Mouse (Mus musculus): Measurements from ENCODE around the gene Plcb3. TPM values are rescaled to one million over a fixed set of nuclear protein-coding genes. Genes with fewer than 3 reads are reported as not detected.
A peak's percentile ranks its signal among the peaks of the same experiment; 100 is the strongest.

The Plcb3 gene
- polyA plus RNA-seq, 1 experiment from 2014 or later = 41.4 TPM

DNA sequence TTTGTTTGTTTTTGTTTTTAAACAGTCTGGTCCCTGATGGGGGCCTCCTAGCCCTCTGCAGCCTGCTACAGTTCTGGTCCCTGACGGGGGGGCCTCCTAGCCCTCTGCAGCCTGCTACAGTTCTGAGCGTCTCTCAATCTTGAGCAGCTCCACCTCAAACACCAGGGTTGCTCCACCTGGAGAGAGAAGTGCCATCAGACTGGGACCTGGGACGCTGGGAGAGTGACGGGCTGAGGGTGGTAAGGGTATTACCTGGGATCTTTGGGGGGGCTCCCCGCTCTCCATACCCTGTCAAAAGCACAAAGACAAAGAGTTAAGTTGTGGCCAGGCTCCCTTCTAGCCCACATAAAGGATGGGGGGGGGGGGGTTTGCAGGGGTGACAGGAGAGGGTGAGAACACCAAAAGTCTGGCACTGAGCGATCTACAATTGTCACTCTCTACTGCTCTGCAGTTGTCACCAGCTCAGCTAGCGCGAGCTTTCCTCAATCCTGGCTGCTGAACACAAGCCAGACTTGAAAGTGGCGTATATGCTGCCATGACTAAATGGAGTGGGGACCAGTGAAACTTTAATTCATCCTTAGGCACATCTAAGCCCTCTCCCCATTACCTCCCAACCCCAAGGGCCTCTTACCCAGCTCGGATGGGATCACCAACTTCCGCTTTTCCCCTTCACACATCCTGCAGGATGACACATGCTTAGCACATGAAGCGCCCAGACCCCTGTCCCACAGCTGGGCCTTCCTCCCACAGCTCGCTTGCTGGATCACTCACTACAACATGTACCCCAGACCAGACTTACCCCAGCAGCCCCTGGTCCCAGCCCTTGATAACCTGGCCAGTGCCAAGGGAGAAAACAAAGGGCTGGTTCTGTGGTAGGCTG, 1.7 kb upstream of the Plcb3 start:
- H3K4me3 ChIP-seq (replicated peaks) = 0 out of 2 replicates have a peak overlapping the region, but pooled peaks have one; percentile 67
- H3K9ac ChIP-seq (replicated peaks) = 0 out of 2 replicates have a peak overlapping the region, but pooled peaks have one; percentile 18
- peak overlapping the region; percentile 80; the same call in 1 of the 2 replicates for H3K4me2 ChIP-seq
- H3K27ac ChIP-seq = peak overlapping the region; percentile 41; the same call in 1 of the 2 replicates
- H3K36me3 ChIP-seq = peaks cover 35% of the 10 kb centered on the region
- no peaks in the 10 kb centered on the region; the same call in 1 of the 2 replicates for H3K27me3 ChIP-seq
- 81% methylated on average over 13 of the region's 13 CpGs for WGBS
- no peaks in the 10 kb centered on the region for H3K9me3 ChIP-seq
- ATAC-seq (ENCODE audit: insufficient number of reproducible peaks, insufficient read depth, low FRiP score, low TSS enrichment, low read depth) = no peak
- peaks cover 53% of the 10 kb centered on the region for H3K4me1 ChIP-seq (replicated peaks)

DNA sequence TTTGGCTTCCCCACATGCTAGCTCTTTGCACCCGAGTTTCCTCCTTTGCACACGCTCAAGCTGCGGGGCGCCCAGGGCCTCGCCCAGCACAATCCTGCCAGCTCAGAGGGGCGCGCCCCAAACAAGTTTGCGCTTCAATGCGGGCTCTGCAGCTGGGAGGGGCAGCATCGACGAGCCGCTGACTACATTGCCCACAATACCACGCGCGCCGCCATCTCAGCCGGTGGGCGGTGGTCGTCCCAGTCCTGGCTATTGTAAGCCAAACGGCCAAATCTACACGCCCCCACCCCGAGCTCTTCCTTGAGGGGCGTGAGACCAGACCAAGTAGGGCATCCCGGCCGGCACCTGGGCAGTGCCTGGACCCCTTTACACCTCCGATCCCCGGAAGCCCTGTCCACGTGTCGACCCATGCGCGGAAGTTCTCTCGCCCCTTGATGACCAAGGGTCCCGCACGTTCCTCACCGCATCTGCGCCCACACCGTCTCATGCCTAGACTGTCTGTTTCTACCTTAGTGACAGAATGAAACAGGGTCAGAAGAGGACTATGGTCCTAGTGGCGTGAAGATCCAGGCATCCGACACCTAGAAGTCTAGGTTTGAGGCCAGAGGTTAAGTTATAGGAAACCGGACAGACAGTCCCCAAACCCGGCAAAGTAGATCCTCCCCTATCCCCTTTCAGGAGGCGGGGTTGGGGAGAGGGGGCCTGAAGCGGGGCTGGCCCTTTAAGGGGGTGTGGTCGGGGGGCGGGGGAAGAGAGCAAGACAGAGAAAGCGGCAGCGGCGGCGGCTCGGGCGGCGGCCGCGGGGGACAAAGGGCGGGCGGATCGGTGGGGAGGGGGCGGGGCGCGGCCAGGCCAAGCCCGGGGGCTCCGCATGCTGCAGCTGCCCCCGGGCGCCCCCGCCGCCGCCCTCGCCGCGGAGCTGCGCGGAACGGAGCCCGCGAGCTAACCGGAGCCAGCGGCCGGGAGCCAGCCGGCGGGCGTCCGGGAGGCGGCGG, 1.8 kb downstream of the Plcb3 start, which contains the start of gene Ppp1r14b:
Gene Ppp1r14b, plus strand, starts transcription at position 758 of the 995 bp plus-strand sequence.
- under 1% methylated on average over 65 of the region's 84 CpGs for WGBS
- H3K27me3 ChIP-seq = peaks cover 10% of the 10 kb centered on the region
- peak within 1 kb of the TSS; percentile 85 for H3K9ac ChIP-seq (replicated peaks)
- peak within 1 kb of the TSS; percentile 86 for H3K27ac ChIP-seq
- H3K4me3 ChIP-seq (replicated peaks) = peak within 1 kb of the TSS; percentile 71
- peaks cover 23% of the 10 kb centered on the region for H3K36me3 ChIP-seq
- peaks cover 68% of the 10 kb centered on the region for H3K4me1 ChIP-seq (replicated peaks)
- H3K9me3 ChIP-seq = no peaks in the 10 kb centered on the region
- peak within 1 kb of the TSS; percentile 95 for H3K4me2 ChIP-seq
- ATAC-seq (ENCODE audit: insufficient number of reproducible peaks, insufficient read depth, low FRiP score, low TSS enrichment, low read depth) = peak; percentile 40

DNA sequence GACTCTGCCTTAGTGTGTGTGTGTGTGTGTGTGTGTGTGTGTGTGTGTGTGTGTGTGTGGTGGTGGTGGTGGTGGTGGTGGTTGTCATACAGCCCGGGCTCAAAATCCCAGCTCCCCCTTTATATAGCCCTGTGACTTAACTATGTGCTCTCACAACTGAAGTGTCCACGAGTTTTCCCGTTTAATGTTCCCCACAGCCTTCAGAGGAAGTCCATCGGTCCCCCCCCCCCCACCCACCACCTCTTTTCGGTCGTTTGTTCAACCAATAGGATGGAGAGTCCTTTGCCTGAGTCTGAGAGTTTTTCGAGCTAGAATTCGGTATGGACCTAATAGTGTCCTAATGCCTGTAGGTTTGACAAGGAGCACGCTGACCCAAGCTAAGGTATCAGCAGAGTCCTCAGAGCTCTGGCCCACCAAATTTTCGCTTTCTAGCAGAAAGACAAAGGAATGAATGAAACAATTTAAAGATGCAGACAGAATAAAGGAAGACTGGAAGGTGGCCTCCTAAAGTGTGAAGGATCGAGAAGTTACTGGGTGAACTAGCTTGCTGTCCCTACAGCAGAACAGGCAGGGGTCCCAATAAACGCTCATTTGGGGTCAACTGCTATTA, 2.6 kb downstream of the Plcb3 start:
- peaks cover 68% of the 10 kb centered on the region for H3K4me1 ChIP-seq (replicated peaks)

DNA sequence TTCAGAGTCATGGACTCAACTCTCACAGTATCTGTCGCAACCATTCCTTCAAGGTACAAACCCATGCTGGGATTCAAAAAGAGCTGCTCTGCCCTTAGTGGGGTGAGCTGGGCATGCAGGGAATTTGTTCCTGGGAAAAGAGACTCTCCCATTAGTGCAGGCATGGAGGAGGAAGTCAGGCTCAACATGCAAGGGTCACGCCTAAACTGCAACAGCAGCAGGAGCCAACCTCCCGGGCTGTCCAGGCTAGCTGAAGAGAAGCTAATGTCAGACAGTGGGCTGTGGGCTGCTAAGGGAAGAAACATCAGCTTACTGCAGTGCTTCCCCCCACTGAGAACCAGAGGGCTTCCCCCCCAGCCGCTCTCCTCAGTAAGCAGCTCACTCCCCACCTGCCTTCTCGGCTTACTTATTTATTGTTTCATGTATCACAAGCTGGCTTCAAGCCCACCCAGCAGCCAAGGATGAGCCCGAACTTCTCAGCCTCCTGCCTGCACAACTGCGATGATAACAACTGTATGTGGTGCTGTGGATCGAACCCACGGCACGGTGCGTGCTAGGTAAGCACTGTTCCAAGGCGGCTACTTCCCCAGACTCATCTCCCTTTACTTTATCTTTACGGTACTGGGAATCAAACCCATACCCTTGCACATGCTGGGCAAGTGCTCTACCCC, 3.9 kb downstream of the Plcb3 start:
- no peak overlapping the region for H3K4me3 ChIP-seq (replicated peaks)
- peaks cover 10% of the 10 kb centered on the region for H3K36me3 ChIP-seq
- H3K4me1 ChIP-seq (replicated peaks) = peaks cover 66% of the 10 kb centered on the region
- peak overlapping the region; percentile 14; the same call in 1 of the 2 replicates for H3K9ac ChIP-seq (replicated peaks)
- H3K9me3 ChIP-seq = no peaks in the 10 kb centered on the region
- WGBS = 79% methylated on average over 13 of the region's 13 CpGs
- peaks cover 10% of the 10 kb centered on the region for H3K27me3 ChIP-seq
- H3K4me2 ChIP-seq = no peak overlapping the region
- H3K27ac ChIP-seq = no peak overlapping the region
- no peak for ATAC-seq (ENCODE audit: insufficient number of reproducible peaks, insufficient read depth, low FRiP score, low TSS enrichment, low read depth)

More for the DNA sequence above, 2.6 kb downstream of the Plcb3 start:
- Histone ChIP-seq H3K27ac (no peak overlapping the region), H3K9ac (replicated peaks) (peak overlapping the region; percentile 85), H3K27me3 (peaks cover 10% of the 10 kb centered on the region), H3K36me3 (peaks cover 23% of the 10 kb centered on the region), H3K9me3 (no peaks in the 10 kb centered on the region), H3K4me2 (peak overlapping the region; percentile 95), H3K4me3 (replicated peaks) (peak overlapping the region; percentile 71)
- no peak for ATAC-seq (ENCODE audit: insufficient number of reproducible peaks, insufficient read depth, low FRiP score, low TSS enrichment, low read depth)
- 33% methylated on average over 12 of the region's 12 CpGs for WGBS

DNA sequence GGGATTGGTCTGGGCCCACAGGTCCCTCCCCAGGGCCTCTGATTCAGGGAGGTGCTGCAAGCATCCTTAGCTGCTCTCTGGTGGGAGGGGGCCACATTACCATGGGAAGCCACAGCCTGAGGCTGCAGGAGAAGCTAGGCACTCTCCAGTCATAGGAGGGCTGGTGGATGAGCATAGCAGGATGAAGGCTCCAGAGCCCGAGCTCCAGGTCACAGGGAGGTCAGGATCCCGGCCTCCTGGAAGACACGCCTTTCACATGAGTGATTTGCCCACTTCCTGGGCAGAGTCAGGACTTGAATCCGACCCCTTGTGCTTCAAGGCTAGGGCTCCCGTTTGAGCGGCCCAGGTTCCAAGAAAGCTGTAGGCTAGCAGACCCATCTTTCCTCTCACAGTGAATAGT, 4.6 kb downstream of the Plcb3 start:
- Histone ChIP-seq H3K4me3 (replicated peaks) (no peak overlapping the region), H3K4me2 (no peak overlapping the region; the same call in 1 of the 2 replicates), H3K9me3 (no peaks in the 10 kb centered on the region), H3K27me3 (peaks cover 10% of the 10 kb centered on the region), H3K4me1 (replicated peaks) (peaks cover 61% of the 10 kb centered on the region), H3K27ac (no peak overlapping the region), H3K36me3 (peaks cover 9% of the 10 kb centered on the region), H3K9ac (replicated peaks) (0 out of 2 replicates have a peak overlapping the region, but pooled peaks have one; percentile 14)
- ATAC-seq (ENCODE audit: insufficient number of reproducible peaks, insufficient read depth, low FRiP score, low TSS enrichment, low read depth) = no peak
- WGBS = 21% methylated on average over 6 of the region's 6 CpGs

DNA sequence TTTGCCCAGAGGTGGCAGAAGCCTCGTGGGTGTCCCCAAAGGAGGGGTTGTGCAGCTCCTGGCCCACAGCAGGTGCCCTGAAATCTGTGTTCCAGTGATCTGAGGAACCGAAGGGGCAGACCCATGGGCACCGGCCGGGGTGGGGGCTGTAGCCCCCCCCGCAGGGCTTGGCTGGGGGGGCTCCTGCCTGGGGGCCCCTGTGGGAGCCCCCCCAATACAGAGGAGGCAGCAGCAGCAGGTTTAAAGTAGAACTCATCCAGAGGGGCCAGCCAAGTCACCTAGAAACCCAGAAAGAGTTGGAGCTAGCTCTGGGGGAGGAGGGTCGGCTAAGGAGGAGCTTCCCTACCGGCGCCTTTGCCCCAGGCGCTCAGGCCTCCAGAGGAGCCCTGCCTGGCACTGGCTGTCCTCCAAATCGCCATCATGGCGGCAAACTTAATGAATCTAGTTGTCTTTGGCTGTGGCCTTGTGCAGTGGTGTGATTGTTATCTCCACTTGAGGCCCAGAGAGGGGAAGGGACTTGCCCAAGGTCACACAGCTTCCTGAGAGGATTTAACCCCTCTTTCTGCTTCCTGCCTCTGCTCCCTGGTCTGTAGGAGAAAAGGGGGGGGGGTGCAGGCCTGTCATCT, 5.7 kb downstream of the Plcb3 start:
- H3K9ac ChIP-seq (replicated peaks) = peak overlapping the region; percentile 67; the same call in 1 of the 2 replicates
- peaks cover 10% of the 10 kb centered on the region for H3K27me3 ChIP-seq
- peak overlapping the region; percentile 65 for H3K4me2 ChIP-seq
- peaks cover 16% of the 10 kb centered on the region for H3K36me3 ChIP-seq
- 0 out of 2 replicates have a peak overlapping the region, but pooled peaks have one; percentile 35 for H3K27ac ChIP-seq
- H3K4me1 ChIP-seq (replicated peaks) = peaks cover 52% of the 10 kb centered on the region
- WGBS = 23% methylated on average over 11 of the region's 11 CpGs
- no peaks in the 10 kb centered on the region for H3K9me3 ChIP-seq
- ATAC-seq (ENCODE audit: insufficient number of reproducible peaks, insufficient read depth, low FRiP score, low TSS enrichment, low read depth) = no peak
- H3K4me3 ChIP-seq (replicated peaks) = peak overlapping the region; percentile 64

DNA sequence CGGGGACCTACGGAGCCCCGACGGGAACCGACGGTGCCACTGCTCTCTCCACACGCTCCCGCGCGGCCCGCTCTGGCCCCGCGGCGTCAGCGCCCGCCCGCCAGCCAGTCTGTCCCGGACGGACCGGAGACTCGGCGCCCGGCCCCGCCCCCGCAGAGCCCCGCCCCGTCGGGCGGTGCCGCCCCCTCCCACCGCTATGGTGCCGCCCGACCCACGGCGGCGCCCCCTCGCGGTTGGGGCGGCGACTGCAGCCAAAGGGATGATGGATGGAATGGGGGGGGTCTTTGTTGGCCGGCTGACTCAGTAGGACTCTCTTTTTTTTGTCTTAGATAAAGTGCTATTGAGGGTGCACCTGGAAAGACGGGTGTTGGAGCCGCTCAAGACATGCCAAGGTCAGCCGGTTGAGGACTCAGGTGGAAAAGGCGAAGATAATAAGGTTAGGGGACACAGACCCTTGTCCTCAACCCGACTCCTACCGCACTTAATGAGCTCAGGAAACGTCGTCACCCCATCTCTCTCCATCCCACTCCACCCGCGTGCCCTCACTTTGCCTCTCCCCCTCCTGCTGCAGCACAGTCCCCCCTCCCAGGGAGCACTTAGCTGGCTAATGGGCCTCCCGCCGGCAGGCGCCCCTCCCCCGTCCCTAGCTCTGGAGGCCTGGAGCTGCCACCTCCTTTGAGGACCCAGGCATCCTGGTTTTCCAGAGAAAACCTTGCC, 6.4 kb downstream of the Plcb3 start:
- H3K4me1 ChIP-seq (replicated peaks) = peaks cover 52% of the 10 kb centered on the region
- H3K9me3 ChIP-seq = no peaks in the 10 kb centered on the region
- H3K4me3 ChIP-seq (replicated peaks) = peak overlapping the region; percentile 64
- ATAC-seq (ENCODE audit: insufficient number of reproducible peaks, insufficient read depth, low FRiP score, low TSS enrichment, low read depth) = peak; percentile 15; the same call in 1 of the 2 replicates
- H3K27me3 ChIP-seq = peaks cover 10% of the 10 kb centered on the region
- H3K27ac ChIP-seq = no peak overlapping the region
- WGBS = under 1% methylated on average over 55 of the region's 55 CpGs
- peak overlapping the region; percentile 65 for H3K4me2 ChIP-seq
- peak overlapping the region; percentile 67 for H3K9ac ChIP-seq (replicated peaks)
- peaks cover 23% of the 10 kb centered on the region for H3K36me3 ChIP-seq

DNA sequence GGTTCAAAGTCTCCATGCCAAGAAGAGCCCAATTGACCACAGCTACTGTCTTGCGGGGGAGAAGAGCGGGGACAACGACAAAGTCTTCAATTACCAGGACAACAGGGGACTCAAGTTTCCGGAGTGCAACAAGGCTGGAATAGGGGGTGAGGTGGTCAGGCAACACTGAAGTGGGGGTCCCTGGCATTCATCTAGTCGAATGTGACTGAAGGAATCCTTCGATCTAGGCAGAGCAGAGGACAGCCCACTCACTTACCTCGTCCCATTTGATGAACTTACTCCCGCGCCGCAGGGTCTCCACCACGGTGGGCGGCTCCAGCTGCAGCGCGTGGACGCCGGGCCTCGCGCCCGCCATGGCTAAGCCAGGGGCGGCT, 7.0 kb downstream of the Plcb3 start:
- ATAC-seq (ENCODE audit: insufficient number of reproducible peaks, insufficient read depth, low FRiP score, low TSS enrichment, low read depth) = no peak; the same call in 1 of the 2 replicates

DNA sequence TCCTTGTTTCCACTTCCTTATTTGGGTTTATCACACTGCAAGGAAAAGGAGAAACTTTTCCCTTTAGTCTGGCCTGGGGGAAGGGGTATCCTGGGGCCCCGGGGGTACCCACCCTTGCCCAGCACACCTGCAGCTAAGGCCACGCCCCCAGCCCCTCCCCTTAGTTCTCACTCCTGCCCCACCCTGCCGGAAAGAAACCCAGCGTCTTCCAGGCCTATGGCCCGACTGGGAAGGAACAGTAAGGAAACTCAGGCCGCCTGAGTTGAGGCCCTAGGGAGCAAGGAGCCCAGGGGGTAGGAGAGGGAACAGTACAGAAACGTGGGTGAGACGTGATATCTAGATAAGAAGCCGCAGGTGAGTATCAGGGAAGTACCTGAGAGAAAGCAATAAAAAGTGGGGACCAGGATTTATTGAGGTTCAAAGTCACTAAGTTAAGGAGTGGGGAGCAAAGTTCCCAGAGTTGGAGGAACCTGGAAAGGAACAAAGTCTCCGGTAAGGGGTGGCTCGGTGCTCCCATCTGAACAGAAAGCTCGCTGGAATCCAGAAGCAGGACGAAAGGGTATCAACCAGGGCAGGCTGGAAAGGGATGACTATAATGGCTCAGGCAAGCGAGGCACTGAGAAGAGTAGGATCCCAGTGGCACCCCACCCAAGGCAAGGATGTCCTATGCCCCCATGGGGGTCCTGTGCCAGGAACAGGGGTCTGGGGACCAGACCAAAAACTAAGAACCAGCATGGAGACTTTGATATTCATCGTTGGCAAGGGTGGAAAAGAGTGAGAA, 7.6 kb downstream of the Plcb3 start:
- Histone ChIP-seq H3K4me1 (replicated peaks) (peaks cover 47% of the 10 kb centered on the region), H3K9ac (replicated peaks) (peak overlapping the region; percentile 67), H3K27me3 (peaks cover 10% of the 10 kb centered on the region), H3K27ac (no peak overlapping the region), H3K4me2 (peak overlapping the region; percentile 65), H3K9me3 (no peaks in the 10 kb centered on the region), H3K36me3 (peaks cover 34% of the 10 kb centered on the region), H3K4me3 (replicated peaks) (peak overlapping the region; percentile 64)
- WGBS = 11% methylated on average over 15 of the region's 15 CpGs
- ATAC-seq (ENCODE audit: insufficient number of reproducible peaks, insufficient read depth, low FRiP score, low TSS enrichment, low read depth) = no peak

More for the DNA sequence above, 7.0 kb downstream of the Plcb3 start:
- WGBS = under 1% methylated on average over 20 of the region's 20 CpGs
- Histone ChIP-seq H3K36me3 (peaks cover 29% of the 10 kb centered on the region), H3K4me1 (replicated peaks) (peaks cover 52% of the 10 kb centered on the region), H3K4me3 (replicated peaks) (peak overlapping the region; percentile 64), H3K4me2 (peak overlapping the region; percentile 65), H3K9me3 (no peaks in the 10 kb centered on the region), H3K9ac (replicated peaks) (peak overlapping the region; percentile 67), H3K27me3 (peaks cover 10% of the 10 kb centered on the region), H3K27ac (no peak overlapping the region)

Measured in limb, embryonic 12.5 days (tissue).